Mouse (Mus musculus): Measurements from ENCODE around the gene Vangl1. TPM values are rescaled to one million over a fixed set of nuclear protein-coding genes. Genes with fewer than 3 reads are reported as not detected.

Gene Vangl1
- polyA plus RNA-seq, 1 experiment from 2014 or later: 26.5 TPM

DNA sequence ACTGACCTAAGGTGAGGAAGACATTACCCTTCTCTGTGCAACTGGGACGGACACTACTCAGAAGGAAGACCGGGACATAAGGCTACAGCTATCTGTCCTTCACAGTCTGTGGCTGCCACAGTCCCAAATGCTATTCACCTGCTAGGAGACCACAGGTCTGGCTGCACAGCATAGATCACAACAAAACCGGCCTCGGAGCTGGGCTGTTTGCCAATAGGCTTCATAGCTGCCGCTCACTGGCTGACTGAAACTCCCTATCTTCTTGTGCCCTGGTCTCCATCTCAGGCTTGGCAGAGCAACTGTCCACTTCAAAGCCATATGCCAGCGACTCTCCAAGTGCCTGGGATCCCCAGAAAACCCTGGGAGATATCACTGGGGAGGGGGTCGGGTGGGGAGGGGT lies 23.7 kb downstream of the Vangl1 start:
- 72% methylated on average over 7 of the region's 7 CpGs for WGBS
- no peaks in the 10 kb centered on the region for H3K27me3 ChIP-seq (ENCODE audit: insufficient read depth, poor library complexity, severe bottlenecking)
- no peaks in the 10 kb centered on the region for H3K9me3 ChIP-seq
- DNase-seq (ENCODE audit: low spot score): no peak
- H3K36me3 ChIP-seq: peaks cover 43% of the 10 kb centered on the region
- peaks cover 25% of the 10 kb centered on the region for H3K4me1 ChIP-seq
- H3K4me3 ChIP-seq: no peak overlapping the region
- H3K27ac ChIP-seq: 0 out of 2 replicates have a peak overlapping the region, but pooled peaks have one; percentile 47

DNA sequence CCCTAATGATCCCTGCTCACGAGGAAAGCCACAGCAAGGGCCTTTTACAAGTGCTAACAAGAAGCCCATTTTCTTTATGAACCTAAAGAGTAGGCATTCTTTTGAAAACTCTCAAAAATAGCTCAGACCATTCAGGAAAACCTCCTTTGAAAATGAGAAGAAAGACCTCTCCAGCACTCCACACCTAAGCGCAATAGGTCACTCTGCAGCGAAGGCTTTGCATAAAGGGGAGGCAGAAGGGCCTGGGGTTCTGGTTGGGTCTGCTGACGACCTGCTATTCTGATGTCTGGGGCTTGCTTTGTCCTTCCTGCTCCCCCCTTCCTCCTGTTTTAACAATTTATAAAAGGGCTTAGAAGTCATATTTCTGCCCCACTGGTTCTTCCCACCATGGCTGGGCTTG lies 24.6 kb downstream of the Vangl1 start:
- peaks cover 33% of the 10 kb centered on the region for H3K4me1 ChIP-seq
- H3K9me3 ChIP-seq: no peaks in the 10 kb centered on the region
- 86% methylated on average over 4 of the region's 4 CpGs for WGBS
- H3K27ac ChIP-seq: no peak overlapping the region
- DNase-seq (ENCODE audit: low spot score): no peak
- H3K27me3 ChIP-seq (ENCODE audit: insufficient read depth, poor library complexity, severe bottlenecking): no peaks in the 10 kb centered on the region
- H3K36me3 ChIP-seq: peaks cover 38% of the 10 kb centered on the region
- no peak overlapping the region for H3K4me3 ChIP-seq

DNA sequence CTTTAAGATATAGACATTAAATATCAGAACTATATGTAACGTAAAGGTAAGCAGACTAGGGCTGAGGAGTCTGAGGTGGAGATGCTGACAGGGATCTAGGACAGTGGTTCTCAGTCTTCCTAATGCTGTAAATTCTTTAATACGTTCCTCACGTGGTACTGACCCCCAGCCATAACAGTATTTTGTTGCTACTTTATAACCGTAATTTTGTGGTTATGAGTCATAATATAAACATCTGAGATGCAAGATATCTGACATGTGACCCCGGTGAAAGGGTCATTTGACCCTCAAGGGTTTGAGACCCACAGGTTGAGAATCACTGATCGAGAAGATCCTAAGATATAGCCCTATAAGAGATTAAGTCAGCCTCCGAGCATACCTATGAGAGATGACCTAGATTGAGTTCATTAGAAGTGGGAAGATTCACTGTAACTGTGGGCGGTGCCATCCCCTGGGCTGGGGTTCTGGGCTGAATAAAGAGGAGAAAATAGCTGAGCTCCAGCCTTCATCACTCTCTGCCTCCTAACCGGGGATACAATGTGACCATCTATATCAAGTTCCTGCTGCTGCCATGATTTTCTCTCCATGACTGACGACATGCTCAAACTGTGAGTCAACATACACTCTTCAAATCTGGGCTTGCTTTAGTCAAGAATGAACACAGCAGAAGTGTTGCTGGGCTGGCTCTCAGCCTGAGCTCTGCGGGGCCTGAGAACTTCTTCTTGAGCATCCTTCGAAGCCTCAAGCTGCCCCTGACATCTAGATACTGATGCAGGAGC lies 26.5 kb downstream of the Vangl1 start:
- no peaks in the 10 kb centered on the region for H3K9me3 ChIP-seq
- WGBS: 91% methylated on average over 12 of the region's 12 CpGs
- no peak overlapping the region for H3K27ac ChIP-seq
- H3K27me3 ChIP-seq (ENCODE audit: insufficient read depth, poor library complexity, severe bottlenecking): no peaks in the 10 kb centered on the region
- no peak for DNase-seq (ENCODE audit: low spot score)
- H3K4me1 ChIP-seq: peaks cover 41% of the 10 kb centered on the region
- peaks cover 28% of the 10 kb centered on the region for H3K36me3 ChIP-seq
- no peak overlapping the region for H3K4me3 ChIP-seq

DNA sequence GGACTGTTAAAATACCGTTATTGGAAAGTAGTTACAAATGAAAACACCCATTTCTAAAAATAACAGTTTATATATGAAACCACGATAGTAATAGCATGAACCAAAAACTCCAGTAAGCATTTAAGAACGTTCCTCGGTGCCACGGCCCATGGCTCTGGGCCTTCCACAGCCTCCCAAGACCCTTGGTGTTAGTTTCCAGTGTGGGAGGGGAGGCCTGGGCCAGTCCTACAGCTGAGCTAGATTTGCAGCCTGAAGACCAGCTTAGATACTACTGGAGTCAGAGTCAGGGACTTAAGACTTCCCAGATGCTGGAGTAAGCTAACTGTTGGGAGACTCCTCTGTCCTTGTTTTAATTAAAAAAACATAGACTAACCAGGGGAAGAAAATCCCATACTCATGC lies 28.4 kb downstream of the Vangl1 start:
- H3K4me3 ChIP-seq: no peak overlapping the region
- no peak overlapping the region for H3K27ac ChIP-seq
- peaks cover 50% of the 10 kb centered on the region for H3K4me1 ChIP-seq
- 90% methylated on average over 5 of the region's 5 CpGs for WGBS
- no peaks in the 10 kb centered on the region for H3K9me3 ChIP-seq
- H3K36me3 ChIP-seq: peaks cover 10% of the 10 kb centered on the region; the same call in 1 of the 2 replicates
- no peaks in the 10 kb centered on the region for H3K27me3 ChIP-seq (ENCODE audit: insufficient read depth, poor library complexity, severe bottlenecking)
- no peak for DNase-seq (ENCODE audit: low spot score)

DNA sequence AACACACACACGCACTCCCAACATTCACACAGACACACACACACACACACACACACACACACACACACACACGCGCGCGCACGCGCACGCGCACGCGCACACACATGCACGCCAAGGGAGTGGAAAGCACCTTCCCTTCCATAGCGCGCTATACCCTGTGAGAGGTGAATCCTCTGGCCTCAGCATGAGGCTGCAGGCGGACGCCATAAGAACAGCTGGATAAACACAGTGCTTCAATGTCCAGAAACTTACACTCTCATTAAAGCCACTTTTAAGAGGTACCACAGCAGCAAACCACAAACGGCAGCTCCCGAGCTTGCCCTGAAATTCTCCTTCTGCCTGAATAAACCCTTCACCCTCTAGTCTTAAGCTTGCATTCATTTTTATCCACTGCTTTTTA lies 28.8 kb downstream of the Vangl1 start:
- no peak overlapping the region for H3K4me3 ChIP-seq
- no peaks in the 10 kb centered on the region for H3K27me3 ChIP-seq (ENCODE audit: insufficient read depth, poor library complexity, severe bottlenecking)
- H3K4me1 ChIP-seq: peaks cover 46% of the 10 kb centered on the region
- peaks cover 9% of the 10 kb centered on the region; the same call in 1 of the 2 replicates for H3K36me3 ChIP-seq
- no peaks in the 10 kb centered on the region for H3K9me3 ChIP-seq
- 96% methylated on average over 18 of the region's 18 CpGs for WGBS
- no peak for DNase-seq (ENCODE audit: low spot score)
- H3K27ac ChIP-seq: peak overlapping the region; percentile 72

DNA sequence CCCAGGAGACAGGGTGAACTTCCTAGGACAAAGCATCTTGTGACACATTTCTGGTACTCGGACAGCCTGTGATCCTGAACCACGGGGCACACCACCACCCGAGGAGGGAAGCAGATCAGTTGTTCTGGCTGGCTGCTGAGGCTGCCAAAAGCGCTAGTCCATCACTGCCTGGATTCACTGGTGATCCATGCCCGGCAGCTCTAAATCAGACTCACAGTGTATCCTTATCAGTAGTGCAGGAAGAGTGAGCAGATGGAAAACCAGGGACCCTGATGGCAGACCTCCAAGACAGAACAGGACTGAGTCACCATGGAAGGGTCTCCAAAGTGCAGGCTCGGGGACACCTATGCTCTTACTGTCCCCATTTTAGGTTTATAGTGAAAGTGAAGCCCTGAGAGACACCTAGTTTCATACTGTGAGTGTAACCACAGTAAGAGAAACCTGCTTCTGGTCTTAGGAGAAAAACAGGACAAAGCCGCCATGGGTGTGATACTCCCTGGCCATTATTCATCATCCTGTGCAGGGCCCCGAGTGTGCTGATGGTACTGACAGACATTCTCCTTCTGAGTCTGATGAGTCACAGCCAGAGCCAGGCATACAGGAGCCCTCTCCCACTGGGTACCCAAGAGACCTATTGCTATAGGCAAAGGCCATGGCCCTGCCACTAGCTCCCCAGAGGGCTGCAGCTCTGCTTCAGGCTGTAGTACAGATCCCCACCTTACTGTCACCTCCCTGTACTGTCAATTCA lies 30.2 kb downstream of the Vangl1 start:
- peaks cover 52% of the 10 kb centered on the region for H3K4me1 ChIP-seq
- H3K27ac ChIP-seq: peak overlapping the region; percentile 72

DNA sequence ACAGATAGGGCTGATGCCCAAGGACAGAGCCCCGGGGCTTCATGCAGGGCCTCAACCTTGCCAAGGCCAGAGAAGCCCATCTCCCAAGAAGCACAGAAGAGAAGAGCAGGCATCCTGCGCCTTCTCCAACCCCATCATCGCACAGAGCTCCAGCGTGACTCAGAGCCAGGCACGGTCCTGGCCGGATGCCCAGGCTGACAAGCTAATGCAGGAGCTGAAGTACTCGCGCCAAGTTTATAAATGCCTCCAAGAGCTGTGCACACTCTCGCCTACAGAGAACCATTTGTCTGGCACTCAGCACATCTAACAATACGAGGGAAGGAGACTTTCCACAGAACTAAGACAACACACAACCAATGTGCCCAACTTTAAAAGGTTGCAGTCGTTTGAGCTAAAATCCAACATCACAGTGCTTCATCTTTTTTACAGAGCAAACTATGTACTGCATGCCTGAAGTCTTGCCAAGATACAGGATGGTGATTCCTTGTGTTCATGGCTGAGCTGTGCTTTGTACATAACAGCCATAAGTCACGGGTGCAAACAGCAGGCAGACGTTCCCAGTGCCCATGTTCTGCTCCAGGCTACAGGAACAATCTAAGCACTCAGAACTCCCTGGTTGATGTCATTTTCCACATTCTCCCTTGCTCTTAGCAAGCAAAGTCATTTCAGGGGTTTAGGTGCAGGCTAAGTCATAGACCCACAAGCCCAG lies 35.1 kb downstream of the Vangl1 start:
- Histone ChIP-seq H3K27me3 (ENCODE audit: insufficient read depth, poor library complexity, severe bottlenecking) (no peaks in the 10 kb centered on the region), H3K4me3 (no peak overlapping the region), H3K4me1 (peaks cover 80% of the 10 kb centered on the region), H3K36me3 (peaks cover 16% of the 10 kb centered on the region), H3K9me3 (no peaks in the 10 kb centered on the region), H3K27ac (peak overlapping the region; percentile 85)
- DNase-seq (ENCODE audit: low spot score): peak; percentile 91
- 41% methylated on average over 13 of the region's 13 CpGs for WGBS

More for the DNA sequence above, 30.2 kb downstream of the Vangl1 start:
- no peaks in the 10 kb centered on the region for H3K27me3 ChIP-seq (ENCODE audit: insufficient read depth, poor library complexity, severe bottlenecking)
- DNase-seq (ENCODE audit: low spot score): no peak
- 34% methylated on average over 8 of the region's 8 CpGs for WGBS
- H3K9me3 ChIP-seq: no peaks in the 10 kb centered on the region
- peaks cover 9% of the 10 kb centered on the region; the same call in 1 of the 2 replicates for H3K36me3 ChIP-seq
- no peak overlapping the region for H3K4me3 ChIP-seq

DNA sequence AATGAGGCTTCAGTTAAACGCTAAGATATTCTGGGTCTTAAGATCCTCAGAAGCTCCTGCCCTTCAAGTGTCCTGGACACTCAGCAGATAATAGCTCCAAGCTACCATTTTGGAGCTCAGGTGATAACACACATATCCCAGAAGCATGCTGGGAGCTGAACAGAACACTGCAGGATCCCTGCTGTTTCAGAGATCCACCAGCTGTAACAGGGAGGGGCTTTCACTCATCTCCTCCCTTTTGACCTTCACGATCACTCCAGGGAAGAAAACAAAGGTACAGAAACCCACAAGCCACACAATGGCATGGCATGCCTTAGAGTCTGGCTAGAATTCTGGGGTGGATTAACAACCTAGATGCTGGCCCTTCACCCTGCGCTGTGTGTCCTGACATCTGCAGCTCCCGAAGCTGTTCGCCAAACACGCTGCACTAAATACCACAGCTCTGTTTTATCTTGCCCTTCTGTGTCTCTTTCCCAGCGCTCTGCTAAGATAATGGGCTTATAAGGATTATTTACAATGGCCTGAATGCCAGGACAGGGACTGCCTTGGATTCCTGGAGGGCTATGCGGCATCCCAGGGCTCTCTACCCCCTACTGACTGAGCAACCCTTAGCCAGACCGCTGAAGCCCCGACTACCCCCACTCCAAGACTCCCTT lies 36.8 kb downstream of the Vangl1 start:
- Histone ChIP-seq H3K36me3 (peaks cover 32% of the 10 kb centered on the region), H3K4me1 (peaks cover 64% of the 10 kb centered on the region), H3K9me3 (no peaks in the 10 kb centered on the region), H3K27me3 (ENCODE audit: insufficient read depth, poor library complexity, severe bottlenecking) (no peaks in the 10 kb centered on the region), H3K27ac (peak overlapping the region; percentile 85), H3K4me3 (peak overlapping the region; percentile 27; the same call in 1 of the 2 replicates)
- 6% methylated on average over 10 of the region's 10 CpGs for WGBS
- DNase-seq (ENCODE audit: low spot score): no peak

DNA sequence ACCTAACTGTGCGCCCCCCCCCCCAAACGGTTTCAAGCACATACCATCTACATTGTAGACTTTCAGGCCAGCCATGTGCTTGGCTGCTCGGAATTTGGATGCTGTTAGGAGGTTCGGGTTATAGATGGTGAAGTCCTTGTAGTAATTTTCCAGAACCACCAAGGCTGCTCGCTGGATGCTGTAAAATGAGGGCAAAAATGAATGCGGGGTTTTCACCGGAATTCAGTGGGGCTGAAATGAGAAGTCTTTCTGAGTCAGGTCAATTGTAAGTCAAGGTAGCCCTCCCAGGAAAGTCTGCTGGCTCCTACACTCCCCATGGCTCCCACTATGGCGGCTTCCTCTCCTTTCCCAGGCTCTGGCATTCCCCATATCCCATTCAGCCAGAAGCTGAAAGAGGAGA lies 37.7 kb downstream of the Vangl1 start:
- no peaks in the 10 kb centered on the region for H3K9me3 ChIP-seq
- peaks cover 40% of the 10 kb centered on the region for H3K36me3 ChIP-seq
- H3K4me3 ChIP-seq: no peak overlapping the region
- no peak for DNase-seq (ENCODE audit: low spot score)
- peaks cover 58% of the 10 kb centered on the region for H3K4me1 ChIP-seq
- H3K27me3 ChIP-seq (ENCODE audit: insufficient read depth, poor library complexity, severe bottlenecking): no peaks in the 10 kb centered on the region
- peak overlapping the region; percentile 85 for H3K27ac ChIP-seq
- 79% methylated on average over 8 of the region's 8 CpGs for WGBS

DNA sequence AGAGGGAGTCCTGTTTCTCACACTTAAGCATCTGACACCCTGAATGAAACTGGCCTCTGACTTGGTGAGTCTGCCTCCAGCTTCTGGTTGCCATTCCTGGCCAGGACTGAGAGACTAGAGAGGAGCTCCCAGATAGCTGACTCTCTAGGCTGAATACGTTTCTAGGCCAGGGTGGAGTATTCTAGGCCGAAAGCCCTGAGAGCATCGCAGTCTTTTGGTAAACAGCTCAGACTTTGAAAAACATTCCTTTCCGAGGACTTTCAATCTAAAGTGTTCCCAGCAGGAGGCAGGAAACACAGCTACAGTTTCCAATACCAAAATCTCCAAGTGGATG lies 38.2 kb downstream of the Vangl1 start:
- H3K27me3 ChIP-seq (ENCODE audit: insufficient read depth, poor library complexity, severe bottlenecking): no peaks in the 10 kb centered on the region
- 43% methylated on average over 4 of the region's 4 CpGs for WGBS
- H3K4me3 ChIP-seq: no peak overlapping the region
- H3K27ac ChIP-seq: peak overlapping the region; percentile 85
- no peak for DNase-seq (ENCODE audit: low spot score)
- peaks cover 45% of the 10 kb centered on the region for H3K36me3 ChIP-seq
- no peaks in the 10 kb centered on the region for H3K9me3 ChIP-seq
- peaks cover 56% of the 10 kb centered on the region for H3K4me1 ChIP-seq

DNA sequence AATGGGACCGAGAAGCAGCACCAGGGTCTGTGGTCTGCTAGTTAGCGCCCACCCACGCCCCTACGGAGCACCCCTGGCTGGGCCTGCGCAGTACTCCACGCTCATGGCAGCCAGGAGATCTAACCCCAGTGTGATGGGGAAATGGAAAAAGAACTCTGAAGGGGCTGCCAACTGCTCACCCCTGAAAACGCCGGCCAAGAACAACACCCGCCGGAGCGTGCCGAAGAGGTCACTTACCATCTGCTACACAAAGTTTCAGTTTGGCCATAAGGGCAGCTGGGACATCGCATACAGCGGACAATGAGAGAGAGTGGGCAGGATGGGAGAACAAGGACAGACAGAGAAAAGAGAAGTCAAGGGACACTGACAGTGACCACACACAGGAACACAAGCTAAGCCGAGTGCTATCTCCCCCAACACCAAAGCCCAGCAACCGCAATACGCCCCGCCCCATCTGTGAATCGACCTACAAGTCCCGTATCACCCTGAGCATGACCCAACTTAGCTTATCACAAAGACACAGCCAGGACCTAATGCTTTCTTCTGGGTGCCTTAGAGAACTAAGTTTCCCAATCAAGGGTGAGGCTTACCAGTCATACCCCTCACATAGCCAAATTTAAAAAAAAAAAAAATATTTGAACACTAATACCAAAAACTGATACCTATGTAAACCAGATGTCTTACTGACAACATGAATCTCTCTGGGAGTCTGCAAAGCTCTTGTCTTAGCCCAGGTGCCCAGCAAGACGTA lies 38.8 kb downstream of the Vangl1 start:
- DNase-seq (ENCODE audit: low spot score): peak; percentile 95
- Histone ChIP-seq H3K4me1 (peaks cover 56% of the 10 kb centered on the region), H3K9me3 (no peaks in the 10 kb centered on the region), H3K36me3 (peaks cover 51% of the 10 kb centered on the region), H3K4me3 (peak overlapping the region; percentile 32), H3K27me3 (ENCODE audit: insufficient read depth, poor library complexity, severe bottlenecking) (no peaks in the 10 kb centered on the region), H3K27ac (peak overlapping the region; percentile 85)
- WGBS: 71% methylated on average over 21 of the region's 21 CpGs

DNA sequence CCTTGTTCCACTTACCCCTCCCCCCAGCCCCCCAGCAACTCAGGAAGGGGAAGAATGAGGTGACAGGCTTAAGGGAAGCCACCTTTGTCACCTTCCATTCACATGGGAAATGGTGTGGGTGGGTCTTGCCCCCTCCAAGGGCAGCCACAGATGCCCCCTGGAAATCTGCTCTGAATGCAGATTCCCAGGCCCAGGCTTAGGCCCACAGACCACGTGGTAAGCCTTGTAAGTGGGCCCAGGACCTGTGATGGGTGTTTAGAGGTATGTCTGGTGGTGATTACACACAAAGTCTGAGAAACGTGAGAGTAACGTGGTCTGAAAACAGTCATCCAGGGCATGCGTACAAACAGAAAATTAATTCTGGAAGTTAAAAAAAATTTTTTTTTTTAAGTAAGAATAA lies 39.6 kb downstream of the Vangl1 start:
- H3K27ac ChIP-seq: peak overlapping the region; percentile 85
- H3K27me3 ChIP-seq (ENCODE audit: insufficient read depth, poor library complexity, severe bottlenecking): no peaks in the 10 kb centered on the region
- peaks cover 56% of the 10 kb centered on the region for H3K36me3 ChIP-seq
- H3K4me1 ChIP-seq: peaks cover 50% of the 10 kb centered on the region
- H3K4me3 ChIP-seq: peak overlapping the region; percentile 32
- DNase-seq (ENCODE audit: low spot score): no peak
- 67% methylated on average over 4 of the region's 4 CpGs for WGBS
- no peaks in the 10 kb centered on the region for H3K9me3 ChIP-seq

Measured in heart, embryonic 10.5 days (tissue).